ENCODE assay signal across 28 mouse cellular contexts in genomic region chr13:113964945-113965344, GRCm38 (mm10).
DNase-seq lines count a peak whose midpoint lies in the region; ATAC-seq and TF ChIP-seq lines count a peak whose summit lies in the region.
"Had no signal": no experiment of that assay in that cellular context is flagged by ENCODE, and none has a peak within 500 bp of the region (broad histone marks: within the 10 kb centered on the region; RNA-seq: fewer than 3 reads in every experiment).

No protein-coding gene starts in this region.

- H3K27me3 ChIP-seq in embryonic facial prominence, embryonic 12.5 days = no peaks in the 10 kb centered on the region
- no peaks in the 10 kb centered on the region for H3K27me3 ChIP-seq in embryonic facial prominence, embryonic 10.5 days (replicated peaks; ENCODE audit: low read depth, poor library complexity, severe bottlenecking)
- H3K27me3 ChIP-seq in hindbrain, embryonic 14.5 days (ENCODE audit: control insufficient read depth, insufficient read depth, low read length) = no peaks in the 10 kb centered on the region
- H3K27me3 ChIP-seq in hindbrain, embryonic 11.5 days (ENCODE audit: control insufficient read depth, insufficient read depth, low read length) = no peaks in the 10 kb centered on the region
- no peaks in the 10 kb centered on the region for H3K27me3 ChIP-seq in midbrain, postnatal 0 days (ENCODE audit: insufficient read depth, low read length)
- H3K27me3 ChIP-seq in midbrain, embryonic 13.5 days = no peaks in the 10 kb centered on the region
- no peaks in the 10 kb centered on the region for H3K27me3 ChIP-seq in embryonic facial prominence, embryonic 14.5 days (replicated peaks; ENCODE audit: control insufficient read depth, insufficient read depth, low read length)
- H3K27me3 ChIP-seq: CH12.LX; embryonic facial prominence, embryonic 13.5 days; forebrain, embryonic 12.5 days; heart, embryonic 13.5 days; intestine, embryonic 15.5 days; liver, embryonic 12.5 days had no signal

- peak; percentile 35; the same call in 1 of the 2 replicates for ATAC-seq in embryonic facial prominence, embryonic 12.5 days (ENCODE audit: insufficient number of reproducible peaks, insufficient read depth, low FRiP score, low TSS enrichment)
- ATAC-seq in hindbrain, embryonic 14.5 days (ENCODE audit: low FRiP score) = peak; percentile 75; the same call in 1 of the 2 replicates
- no peak for ATAC-seq in hindbrain, embryonic 11.5 days (ENCODE audit: low FRiP score)
- ATAC-seq in midbrain, postnatal 0 days (ENCODE audit: low FRiP score) = no peak
- no peak for ATAC-seq in midbrain, embryonic 13.5 days
- ATAC-seq in embryonic facial prominence, embryonic 14.5 days (ENCODE audit: low read depth) = peak; percentile 37; the same call in 1 of the 2 replicates
- ATAC-seq: activated CD4-positive, CD25-positive, alpha-beta regulatory T cell, adult 4 months; intestine, embryonic 15.5 days; liver, embryonic 12.5 days; liver, postnatal 0 days had no signal

- no peak for DNase-seq in embryonic facial prominence, embryonic 10.5 days (ENCODE audit: low spot score)
- peak; percentile 41 for DNase-seq in hindbrain, embryonic 14.5 days (ENCODE audit: low spot score)
- no peak for DNase-seq in hindbrain, embryonic 11.5 days (ENCODE audit: low spot score)
- DNase-seq in midbrain, postnatal 0 days (ENCODE audit: low spot score) = peak; percentile 17
- no peak for DNase-seq in embryonic facial prominence, embryonic 14.5 days (ENCODE audit: low spot score)
- DNase-seq in urinary bladder, adult 18-20 months (ENCODE audit: low spot score in 2 of 2) = no peak
- DNase-seq: adrenal gland, adult 2 months; adrenal gland, postnatal 36 days; cerebellum, adult 8-10 months; cerebellum, postnatal 25 days; heart, postnatal 10 days; kidney, adult 8-10 months; kidney, postnatal 4 days; liver, postnatal 0 days; lung, postnatal 36 days; thymus, postnatal 4 days had no signal

- no peak overlapping the region for H3K9ac ChIP-seq in embryonic facial prominence, embryonic 12.5 days
- H3K9ac ChIP-seq in hindbrain, embryonic 14.5 days = no peak overlapping the region
- no peak overlapping the region for H3K9ac ChIP-seq in hindbrain, embryonic 11.5 days (ENCODE audit: low read depth, low read length)
- no peak overlapping the region for H3K9ac ChIP-seq in midbrain, postnatal 0 days (replicated peaks; ENCODE audit: low read length, poor library complexity, severe bottlenecking)
- H3K9ac ChIP-seq in midbrain, embryonic 13.5 days (replicated peaks) = no peak overlapping the region
- H3K9ac ChIP-seq in embryonic facial prominence, embryonic 14.5 days (ENCODE audit: low read depth, low read length) = no peak overlapping the region
- H3K9ac ChIP-seq: embryonic facial prominence, embryonic 13.5 days; forebrain, embryonic 12.5 days; heart, embryonic 13.5 days; intestine, embryonic 15.5 days; liver, embryonic 12.5 days; liver, postnatal 0 days had no signal

- 81% methylated on average over 9 of the region's 9 CpGs for WGBS in embryonic facial prominence, embryonic 12.5 days
- 88% methylated on average over 9 of the region's 9 CpGs for WGBS in embryonic facial prominence, embryonic 10.5 days
- WGBS in hindbrain, embryonic 14.5 days = 82% methylated on average over 9 of the region's 9 CpGs
- WGBS in hindbrain, embryonic 11.5 days = 87% methylated on average over 9 of the region's 9 CpGs
- 94% methylated on average over 9 of the region's 9 CpGs for WGBS in midbrain, postnatal 0 days
- 94% methylated on average over 9 of the region's 9 CpGs for WGBS in midbrain, embryonic 13.5 days
- WGBS in embryonic facial prominence, embryonic 14.5 days = 74% methylated on average over 9 of the region's 9 CpGs

- H3K36me3 ChIP-seq in embryonic facial prominence, embryonic 12.5 days = no peaks in the 10 kb centered on the region
- peaks cover 18% of the 10 kb centered on the region for H3K36me3 ChIP-seq in embryonic facial prominence, embryonic 10.5 days (replicated peaks)
- H3K36me3 ChIP-seq in hindbrain, embryonic 14.5 days (replicated peaks; ENCODE audit: control insufficient read depth, insufficient read depth) = 0 out of 2 replicates have a peak, but pooled peaks cover 3% of the 10 kb centered on the region
- no peaks in the 10 kb centered on the region for H3K36me3 ChIP-seq in hindbrain, embryonic 11.5 days (ENCODE audit: control insufficient read depth, insufficient read depth, low read length)
- H3K36me3 ChIP-seq in midbrain, postnatal 0 days (ENCODE audit: insufficient read depth, low read length) = no peaks in the 10 kb centered on the region
- H3K36me3 ChIP-seq in midbrain, embryonic 13.5 days = peaks cover 14% of the 10 kb centered on the region; the same call in 1 of the 2 replicates
- H3K36me3 ChIP-seq in embryonic facial prominence, embryonic 14.5 days (ENCODE audit: control insufficient read depth, insufficient read depth, low read length) = no peaks in the 10 kb centered on the region
- H3K36me3 ChIP-seq: intestine, embryonic 15.5 days had no signal

- H3K27ac ChIP-seq in embryonic facial prominence, embryonic 12.5 days = no peak overlapping the region
- H3K27ac ChIP-seq in embryonic facial prominence, embryonic 10.5 days (replicated peaks) = no peak overlapping the region
- no peak overlapping the region for H3K27ac ChIP-seq in hindbrain, embryonic 14.5 days
- H3K27ac ChIP-seq in hindbrain, embryonic 11.5 days (ENCODE audit: low read depth, low read length) = no peak overlapping the region
- no peak overlapping the region for H3K27ac ChIP-seq in midbrain, postnatal 0 days (ENCODE audit: low read depth, low read length)
- no peak overlapping the region for H3K27ac ChIP-seq in midbrain, embryonic 13.5 days
- H3K27ac ChIP-seq in embryonic facial prominence, embryonic 14.5 days (replicated peaks; ENCODE audit: low read depth, low read length) = no peak overlapping the region
- H3K27ac ChIP-seq: embryonic facial prominence, embryonic 13.5 days; forebrain, embryonic 12.5 days; heart, embryonic 13.5 days; intestine, embryonic 15.5 days; kidney, postnatal 0 days; liver, embryonic 12.5 days had no signal

- no peak overlapping the region for H3K4me2 ChIP-seq in embryonic facial prominence, embryonic 12.5 days (replicated peaks)
- H3K4me2 ChIP-seq in hindbrain, embryonic 14.5 days (replicated peaks) = no peak overlapping the region
- H3K4me2 ChIP-seq in hindbrain, embryonic 11.5 days (replicated peaks; ENCODE audit: low read depth, low read length) = no peak overlapping the region
- H3K4me2 ChIP-seq in midbrain, postnatal 0 days (ENCODE audit: low read depth, low read length, poor library complexity, severe bottlenecking) = no peak overlapping the region
- no peak overlapping the region for H3K4me2 ChIP-seq in midbrain, embryonic 13.5 days (replicated peaks)
- H3K4me2 ChIP-seq in embryonic facial prominence, embryonic 14.5 days (ENCODE audit: low read depth, low read length) = no peak overlapping the region
- H3K4me2 ChIP-seq: embryonic facial prominence, embryonic 13.5 days; forebrain, embryonic 12.5 days; heart, embryonic 13.5 days; intestine, embryonic 15.5 days; liver, embryonic 12.5 days; midbrain, embryonic 11.5 days had no signal

- H3K9me3 ChIP-seq in embryonic facial prominence, embryonic 12.5 days = no peaks in the 10 kb centered on the region
- no peaks in the 10 kb centered on the region for H3K9me3 ChIP-seq in embryonic facial prominence, embryonic 10.5 days
- no peaks in the 10 kb centered on the region for H3K9me3 ChIP-seq in hindbrain, embryonic 14.5 days (ENCODE audit: control insufficient read depth, low read length)
- no peaks in the 10 kb centered on the region for H3K9me3 ChIP-seq in hindbrain, embryonic 11.5 days (ENCODE audit: control insufficient read depth, low read length)
- H3K9me3 ChIP-seq in midbrain, postnatal 0 days (ENCODE audit: low read length) = no peaks in the 10 kb centered on the region
- no peaks in the 10 kb centered on the region for H3K9me3 ChIP-seq in midbrain, embryonic 13.5 days
- H3K9me3 ChIP-seq in embryonic facial prominence, embryonic 14.5 days (ENCODE audit: control insufficient read depth, low read length) = no peaks in the 10 kb centered on the region
- H3K9me3 ChIP-seq: embryonic facial prominence, embryonic 13.5 days; forebrain, embryonic 12.5 days; heart, embryonic 13.5 days; intestine, embryonic 15.5 days; liver, embryonic 12.5 days had no signal

- no peaks in the 10 kb centered on the region for H3K4me1 ChIP-seq in embryonic facial prominence, embryonic 12.5 days
- peaks cover 2% of the 10 kb centered on the region; the same call in 1 of the 2 replicates for H3K4me1 ChIP-seq in embryonic facial prominence, embryonic 10.5 days
- no peaks in the 10 kb centered on the region for H3K4me1 ChIP-seq in hindbrain, embryonic 14.5 days (replicated peaks; ENCODE audit: control insufficient read depth, insufficient read depth, low read length)
- H3K4me1 ChIP-seq in hindbrain, embryonic 11.5 days (replicated peaks; ENCODE audit: control insufficient read depth, insufficient read depth, low read length) = no peaks in the 10 kb centered on the region
- H3K4me1 ChIP-seq in midbrain, postnatal 0 days (ENCODE audit: insufficient read depth, low read length) = no peaks in the 10 kb centered on the region
- no peaks in the 10 kb centered on the region for H3K4me1 ChIP-seq in midbrain, embryonic 13.5 days (replicated peaks)
- H3K4me1 ChIP-seq in embryonic facial prominence, embryonic 14.5 days (ENCODE audit: control insufficient read depth, insufficient read depth, low read length) = no peaks in the 10 kb centered on the region
- H3K4me1 ChIP-seq: forebrain, embryonic 12.5 days; intestine, embryonic 15.5 days; liver, embryonic 12.5 days had no signal

- no peak overlapping the region for H3K4me3 ChIP-seq in embryonic facial prominence, embryonic 12.5 days
- no peak overlapping the region for H3K4me3 ChIP-seq in embryonic facial prominence, embryonic 10.5 days
- H3K4me3 ChIP-seq in hindbrain, embryonic 14.5 days (replicated peaks; ENCODE audit: low read length) = no peak overlapping the region
- H3K4me3 ChIP-seq in hindbrain, embryonic 11.5 days (ENCODE audit: low read depth, low read length) = no peak overlapping the region
- H3K4me3 ChIP-seq in midbrain, postnatal 0 days (ENCODE audit: low read depth, low read length) = no peak overlapping the region
- no peak overlapping the region for H3K4me3 ChIP-seq in midbrain, embryonic 13.5 days (replicated peaks)
- no peak overlapping the region for H3K4me3 ChIP-seq in embryonic facial prominence, embryonic 14.5 days (ENCODE audit: low read depth, low read length)
- H3K4me3 ChIP-seq: embryonic facial prominence, embryonic 13.5 days; erythroblast, embryonic 14.5 days; forebrain, embryonic 12.5 days; heart, embryonic 13.5 days; intestine, embryonic 15.5 days; liver, embryonic 12.5 days had no signal

- no peak for TF ChIP-seq CTCF in midbrain, postnatal 0 days (IDR thresholded peaks at IDR 0.05)

Comparison
In these comparisons a context has a peak if more than half of its experiments do, and no peak if none do; other contexts are left out.
1. ATAC-seq: peak in embryonic facial prominence, embryonic 12.5 days (single experiment), hindbrain, embryonic 14.5 days (single experiment) and embryonic facial prominence, embryonic 14.5 days (single experiment); none in hindbrain, embryonic 11.5 days (single experiment), midbrain, postnatal 0 days (single experiment) and midbrain, embryonic 13.5 days (single experiment).
2. DNase-seq: peak in hindbrain, embryonic 14.5 days (single experiment) and midbrain, postnatal 0 days (single experiment); none in embryonic facial prominence, embryonic 10.5 days (single experiment), hindbrain, embryonic 11.5 days (single experiment), embryonic facial prominence, embryonic 14.5 days (single experiment) and urinary bladder, adult 18-20 months (0 of 2).